Mouse (Mus musculus): ENCODE results near the gene Mycbp2.

Gene Mycbp2

DNA sequence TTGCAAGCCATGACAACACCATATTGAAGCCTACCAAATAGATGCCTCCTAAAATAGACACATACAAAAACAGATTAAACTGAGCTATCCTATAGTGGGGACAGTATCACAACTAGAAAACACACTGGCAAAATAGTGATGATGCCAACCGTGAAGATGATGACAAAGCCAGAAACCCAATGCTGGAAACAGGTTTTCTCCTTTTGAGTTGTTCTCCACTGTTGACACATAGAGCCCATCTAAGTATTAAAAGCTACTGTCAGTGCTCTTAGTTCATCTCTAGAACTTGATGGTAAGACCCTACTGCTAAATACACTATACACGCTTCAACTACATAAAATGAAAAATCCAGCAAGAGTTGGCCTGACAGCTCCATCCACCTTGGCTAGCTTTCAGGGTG, 86.2 kb downstream of the Mycbp2 start:
- no peak for DNase-seq (ENCODE audit: low spot score in 2 of 2)

DNA sequence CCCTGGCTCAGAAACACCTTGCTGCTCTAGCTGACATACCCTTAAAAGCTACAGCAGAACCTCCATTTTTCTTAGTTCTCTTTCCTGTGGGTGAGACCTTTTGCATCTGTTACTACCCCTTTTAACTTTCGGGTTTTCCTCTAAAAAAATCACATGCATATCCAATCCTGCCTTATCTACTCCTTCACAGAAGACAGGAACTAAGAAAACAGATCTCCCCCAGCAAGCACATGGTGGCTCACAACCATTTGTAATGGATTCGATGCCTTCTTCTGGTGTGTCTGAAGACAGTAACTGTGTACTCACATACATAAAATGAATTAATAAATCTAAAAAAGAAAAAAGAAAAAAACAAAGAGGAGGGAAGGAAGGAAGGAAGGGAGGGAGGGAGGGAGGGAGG, 87.9 kb downstream of the Mycbp2 start:
- DNase-seq (ENCODE audit: low spot score in 2 of 2) = no peak

DNA sequence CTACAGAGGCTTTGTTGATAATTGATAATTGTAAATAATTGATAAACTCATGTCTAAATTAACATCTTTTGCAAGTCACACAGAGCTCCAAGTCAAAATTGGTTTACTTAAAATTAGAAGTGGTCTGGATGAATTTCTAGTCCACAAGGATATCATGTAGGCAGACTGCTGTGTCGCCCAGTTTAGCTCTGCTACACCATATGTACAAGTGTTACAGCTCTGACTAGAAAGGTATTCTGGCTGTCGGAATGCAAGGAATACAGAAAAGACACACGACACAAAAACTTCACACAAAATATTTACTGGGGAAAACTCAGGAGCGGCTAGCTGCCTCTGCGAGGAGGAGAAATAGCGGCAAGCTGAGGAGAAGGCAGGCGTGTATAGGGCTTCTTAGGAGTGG, 89.7 kb downstream of the Mycbp2 start:
- no peak for DNase-seq (ENCODE audit: low spot score in 2 of 2)

DNA sequence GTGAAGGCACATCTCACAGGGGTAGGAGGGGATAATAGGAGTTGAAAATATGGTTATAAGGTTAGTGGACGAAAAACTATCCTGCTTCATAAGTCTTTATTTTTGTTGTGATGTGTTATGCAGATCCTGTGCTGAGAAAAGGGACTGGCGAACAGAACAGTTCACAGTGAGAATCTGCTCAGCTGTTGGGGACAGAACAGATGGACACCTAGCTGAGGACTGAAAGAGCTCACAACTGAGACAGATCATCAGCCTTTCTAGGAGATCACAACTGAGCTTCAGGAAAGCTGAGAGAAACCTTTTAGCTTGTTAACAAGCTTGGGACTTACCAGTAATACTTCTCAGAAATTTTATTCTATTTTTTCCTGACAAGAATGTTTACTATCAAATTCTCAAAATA, 92.3 kb downstream of the Mycbp2 start:
- no peak for DNase-seq (ENCODE audit: low spot score in 2 of 2)

DNA sequence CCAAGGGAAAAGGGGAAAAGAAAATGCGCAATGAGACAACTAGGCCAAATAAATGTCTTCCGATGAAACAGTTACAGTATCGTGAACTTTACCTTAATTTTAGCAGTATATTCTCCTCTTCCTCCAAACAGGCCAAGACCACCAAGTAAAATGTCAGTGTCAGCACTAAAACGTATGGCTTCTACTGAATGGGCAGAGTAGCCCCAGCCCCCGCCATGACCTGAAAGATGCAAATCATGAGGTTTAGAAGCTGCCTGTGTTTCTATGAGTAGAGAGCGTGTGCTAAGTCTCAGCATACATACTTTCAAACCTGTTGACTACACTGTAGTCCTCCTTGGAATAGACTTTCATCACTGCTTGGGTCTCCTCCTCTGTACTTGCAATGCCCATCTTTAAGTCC, 104.6 kb downstream of the Mycbp2 start:
- no peak for DNase-seq (ENCODE audit: low spot score in 2 of 2)

DNA sequence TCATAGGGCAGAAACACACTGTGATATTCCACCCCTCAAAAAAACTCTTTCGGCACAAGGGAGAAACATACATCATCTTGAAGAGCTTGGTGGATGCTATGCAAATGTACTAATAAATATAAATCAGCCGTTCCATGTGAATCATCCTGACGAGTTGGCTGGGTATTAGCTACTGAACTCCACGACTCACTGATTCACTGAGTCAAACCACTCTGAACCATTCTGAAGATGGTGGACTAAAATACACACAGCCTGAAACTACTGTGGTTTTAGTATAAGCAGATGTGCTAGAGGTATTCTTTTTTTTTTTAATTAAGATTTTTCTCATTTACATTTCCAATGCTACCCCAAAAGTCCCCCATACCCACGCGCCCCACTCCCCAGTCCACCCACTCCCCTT, 111.8 kb downstream of the Mycbp2 start:
- no peak for DNase-seq (ENCODE audit: low spot score in 2 of 2)

DNA sequence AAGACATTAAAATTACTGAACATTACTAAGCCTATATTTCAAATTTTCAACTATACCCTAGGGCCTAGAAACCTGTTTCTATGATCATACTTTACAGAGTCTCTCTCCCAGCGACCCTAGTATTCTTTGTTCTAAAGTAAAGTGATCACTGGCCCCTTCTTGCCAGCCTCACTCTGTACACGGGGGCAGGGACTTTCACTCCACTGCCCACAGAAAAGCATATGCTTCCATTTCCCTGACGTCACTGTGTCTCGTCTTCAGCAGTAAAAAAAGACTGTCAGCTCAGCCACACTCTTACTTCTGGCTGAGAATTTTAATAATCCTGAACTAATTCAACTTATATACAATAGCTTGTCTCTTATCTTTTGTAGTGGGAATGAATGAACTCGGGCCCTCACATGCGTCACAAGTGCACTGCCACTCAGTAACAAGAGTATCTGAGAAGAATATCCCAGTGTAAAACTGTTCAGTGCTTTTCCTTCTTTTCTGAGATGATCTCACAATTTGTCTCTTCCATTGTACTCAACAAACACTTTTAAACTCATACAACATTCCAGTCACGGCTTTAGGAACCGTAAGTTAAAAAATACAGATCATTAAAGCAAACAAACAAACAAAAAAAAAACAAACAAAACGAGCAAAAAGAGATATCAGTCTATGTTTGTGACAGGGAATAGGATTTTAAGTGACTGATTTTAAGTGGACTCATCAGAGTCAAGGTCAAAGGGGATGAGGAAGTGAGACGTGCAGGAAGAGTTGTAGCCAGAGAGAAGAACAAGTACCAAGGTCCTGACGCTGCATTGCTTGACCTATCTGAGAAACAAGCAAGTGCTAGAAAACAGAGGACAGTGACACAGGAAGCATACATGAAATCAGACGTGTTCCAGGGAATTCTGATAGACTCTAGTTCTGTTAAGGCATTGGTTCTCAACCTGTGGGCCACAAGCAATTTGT, 112.7 kb downstream of the Mycbp2 start:
- no peak for DNase-seq (ENCODE audit: low spot score in 2 of 2)

DNA sequence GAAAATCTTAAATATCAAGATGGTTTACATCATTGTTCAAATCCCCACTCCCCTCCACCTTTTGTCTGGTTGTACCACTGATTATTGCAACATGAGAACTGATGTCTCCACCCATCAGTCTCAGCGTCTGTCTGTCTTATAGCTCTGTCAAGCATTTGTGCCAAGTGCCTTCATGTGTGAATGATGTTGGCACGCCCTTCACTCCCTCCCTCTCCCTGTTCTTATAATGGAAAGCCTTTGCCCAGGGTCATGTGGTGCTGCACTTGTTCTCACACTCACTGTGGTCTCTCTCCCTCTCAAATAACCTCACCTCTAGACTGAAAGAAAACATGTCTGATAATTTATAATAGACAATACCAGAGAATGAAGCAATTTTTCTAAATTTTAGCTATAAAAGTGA, 124.3 kb downstream of the Mycbp2 start:
- DNase-seq (ENCODE audit: low spot score in 2 of 2) = no peak

DNA sequence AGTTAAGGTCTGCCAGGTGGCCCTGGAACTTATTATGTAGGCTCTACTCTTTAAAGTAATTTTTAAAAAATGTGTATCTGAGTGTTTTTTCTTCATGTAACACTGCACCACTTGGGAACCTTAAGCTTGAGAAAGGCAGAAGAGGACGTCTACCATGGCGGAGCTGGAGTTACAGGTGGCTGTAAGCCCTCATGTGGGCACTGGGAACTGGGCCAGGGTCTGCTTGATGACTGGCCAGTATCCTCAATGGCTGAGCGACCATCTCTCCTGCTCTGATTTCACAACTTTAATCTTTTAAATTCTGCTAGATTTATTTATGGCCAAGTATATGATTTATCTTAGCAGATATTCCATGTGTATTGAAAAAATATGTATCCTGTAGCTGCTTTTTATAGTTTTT, 124.9 kb downstream of the Mycbp2 start:
- DNase-seq (ENCODE audit: low spot score in 2 of 2) = no peak

DNA sequence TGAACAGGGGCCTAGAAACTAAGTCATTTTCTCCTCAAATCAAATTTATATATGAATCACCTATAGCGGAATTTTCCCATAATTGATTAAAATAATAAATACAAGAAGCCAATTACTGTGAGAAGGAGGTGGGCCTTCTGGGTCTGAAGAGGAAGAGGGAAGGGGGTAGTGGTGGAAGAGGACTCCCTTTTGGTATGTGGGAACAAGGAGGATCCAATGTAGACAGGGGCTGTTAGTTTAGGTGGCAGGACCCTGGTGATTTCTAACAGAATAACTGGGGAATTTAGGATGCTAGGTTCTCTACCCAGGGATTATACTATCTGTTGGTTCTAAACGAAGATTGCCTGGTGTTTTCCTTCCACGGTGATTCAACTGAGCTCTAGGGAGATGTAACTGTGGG, 130.3 kb downstream of the Mycbp2 start:
- no peak for DNase-seq (ENCODE audit: low spot score in 2 of 2)

DNA sequence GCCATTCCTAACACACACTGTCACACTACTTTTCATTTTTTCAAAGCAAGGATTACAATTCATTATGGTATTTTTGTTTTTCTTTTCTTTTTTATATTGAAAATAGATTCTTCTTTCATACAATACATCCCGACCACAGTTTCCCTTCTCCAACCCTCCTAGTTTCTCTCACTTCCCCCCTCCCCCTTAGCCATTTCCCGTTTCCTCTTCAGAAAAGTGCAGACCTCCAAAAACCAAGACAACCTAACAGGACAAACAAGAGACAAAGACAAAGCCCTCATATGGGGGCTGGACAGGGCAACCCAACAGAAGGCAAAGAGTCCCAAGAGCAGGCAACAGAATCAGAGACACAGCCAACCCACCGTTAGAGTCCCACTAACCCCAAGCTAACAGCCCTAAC, 160.0 kb downstream of the Mycbp2 start:
- DNase-seq (ENCODE audit: low spot score in 2 of 2) = no peak

DNA sequence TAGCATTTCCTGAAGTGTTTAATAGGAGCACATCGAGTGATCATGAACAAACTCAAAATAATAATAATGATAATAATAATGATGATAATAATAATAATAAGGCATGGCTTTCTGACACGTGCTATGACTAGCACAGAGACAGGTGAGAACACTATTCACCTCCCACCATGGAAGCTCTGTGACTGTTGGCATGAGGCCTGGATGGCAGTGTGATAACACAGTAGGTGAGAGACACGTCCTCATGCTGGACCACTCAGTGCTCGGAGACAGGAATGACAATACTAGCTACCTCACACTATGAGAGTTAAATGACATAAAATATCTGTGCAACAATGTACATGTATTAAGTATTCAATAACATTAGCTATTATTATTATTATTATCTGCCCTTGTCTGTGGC, 160.5 kb downstream of the Mycbp2 start:
- no peak for DNase-seq (ENCODE audit: low spot score in 2 of 2)

DNA sequence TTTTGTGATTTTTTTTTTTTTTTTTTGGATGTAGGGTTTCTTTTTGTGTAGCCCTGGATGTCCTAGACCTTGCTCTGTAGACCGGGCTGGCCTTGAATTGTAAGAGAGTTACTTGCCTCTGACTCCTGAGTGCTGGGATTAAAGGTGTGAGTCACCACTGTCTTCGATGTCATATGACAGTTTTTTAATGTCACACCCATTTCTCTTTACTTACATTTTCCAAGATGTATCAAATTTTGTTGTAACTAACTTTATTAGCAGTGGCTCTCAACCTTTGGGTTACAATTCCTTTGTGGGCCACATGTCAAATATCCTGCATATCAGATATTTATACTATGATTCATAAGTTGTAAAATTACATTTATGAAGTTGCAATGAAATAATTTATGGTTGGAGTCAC, 166.5 kb downstream of the Mycbp2 start:
- DNase-seq (ENCODE audit: low spot score in 2 of 2) = no peak

DNA sequence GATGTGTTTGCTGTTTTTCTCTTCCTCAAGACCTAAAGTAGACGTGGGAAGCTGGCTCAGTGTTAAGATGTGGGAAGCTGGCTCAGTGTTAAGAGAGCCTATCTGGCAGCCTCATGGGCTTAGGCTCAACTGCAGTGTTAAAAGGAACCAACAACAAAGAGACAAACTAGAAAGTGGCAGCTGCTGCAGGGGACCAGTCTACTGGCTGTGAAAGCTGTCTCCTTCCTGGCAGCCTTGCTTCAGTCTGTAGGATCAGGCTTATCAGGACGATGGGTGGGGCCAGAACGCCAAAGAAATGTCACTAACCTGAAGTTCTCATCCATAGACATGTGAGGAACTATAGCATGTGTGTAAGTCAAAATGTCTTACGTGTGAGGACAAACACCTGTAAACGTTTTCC, 183.7 kb downstream of the Mycbp2 start:
- no peak for DNase-seq (ENCODE audit: low spot score in 2 of 2)

DNA sequence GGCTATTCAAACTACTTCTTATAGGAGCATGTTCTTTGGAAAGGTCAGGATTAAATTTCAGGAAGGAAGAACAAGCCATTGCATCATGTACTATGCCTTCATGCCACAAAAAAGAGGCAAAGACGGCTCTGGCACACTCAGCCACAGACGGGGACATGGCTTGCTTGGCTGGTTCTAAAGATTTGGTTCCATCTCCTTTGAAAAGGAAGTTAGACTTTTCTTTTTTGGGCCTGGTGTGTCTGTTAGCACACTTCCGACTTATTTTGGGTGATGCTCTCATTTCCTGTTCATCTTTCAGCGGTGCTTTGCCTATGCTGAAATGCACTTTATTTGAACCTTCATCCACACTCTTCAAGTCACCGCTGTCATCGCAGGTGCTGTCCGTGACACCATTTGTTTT, 190.9 kb downstream of the Mycbp2 start:
- no peak for DNase-seq (ENCODE audit: low spot score in 2 of 2)

DNA sequence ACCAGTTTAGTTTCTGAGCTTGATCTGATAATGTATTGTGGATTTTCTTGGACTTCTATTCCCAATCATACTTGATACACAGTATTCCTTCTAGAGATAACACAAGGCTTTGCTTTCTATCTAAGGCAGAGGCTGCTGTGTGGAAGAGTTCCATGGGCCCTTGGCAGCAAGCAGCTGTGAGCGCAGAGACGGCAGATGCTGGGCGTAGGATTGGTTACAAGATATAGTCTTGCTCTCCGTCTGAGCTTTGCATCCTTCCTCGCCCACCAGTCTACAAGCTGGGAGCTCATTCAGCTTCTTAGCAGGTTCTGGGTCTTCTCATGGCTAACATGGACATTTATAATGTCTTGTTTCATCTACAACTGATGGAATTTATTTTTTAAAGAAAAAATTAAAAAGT, 196.5 kb downstream of the Mycbp2 start:
- DNase-seq (ENCODE audit: low spot score in 2 of 2) = no peak

DNA sequence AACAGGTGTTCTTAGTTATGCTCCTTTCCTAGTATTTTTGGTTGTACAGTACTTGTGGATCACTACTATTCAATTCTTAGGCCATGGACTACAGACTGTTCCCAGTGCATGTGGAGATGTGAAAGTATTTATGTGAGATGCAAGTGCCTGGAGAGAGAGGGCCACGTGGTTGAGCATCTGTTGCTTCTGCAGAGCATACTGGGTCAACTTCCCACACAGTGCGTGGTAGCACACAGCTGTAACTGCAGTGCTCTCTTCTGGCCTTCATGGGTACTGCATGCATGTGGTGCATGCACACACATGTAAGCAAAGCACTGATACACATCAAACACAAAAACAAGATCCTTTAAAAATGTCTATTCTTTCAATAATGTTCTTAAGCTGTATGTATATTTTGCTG, 214.6 kb downstream of the Mycbp2 start:
- DNase-seq (ENCODE audit: low spot score in 2 of 2) = no peak

DNA sequence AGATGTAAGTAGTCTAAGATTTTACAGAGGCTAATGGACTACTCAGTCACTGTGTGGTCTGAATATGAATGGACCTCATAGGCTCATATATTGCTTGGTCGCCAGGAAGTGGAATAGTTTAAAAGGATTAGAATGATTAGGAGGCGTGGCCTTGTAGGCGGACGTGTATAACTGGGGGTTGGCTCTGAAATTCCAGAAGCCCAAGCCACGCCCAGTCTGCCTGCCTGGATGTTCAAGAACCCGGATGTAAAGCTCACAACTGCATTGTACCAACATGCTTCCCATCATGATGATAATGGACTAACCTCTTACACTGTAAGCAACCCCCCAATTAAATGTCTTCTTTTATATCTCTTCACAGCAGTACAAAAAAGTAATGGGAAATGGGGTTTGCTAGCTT, 220.9 kb downstream of the Mycbp2 start:
- no peak for DNase-seq (ENCODE audit: low spot score in 2 of 2)

DNA sequence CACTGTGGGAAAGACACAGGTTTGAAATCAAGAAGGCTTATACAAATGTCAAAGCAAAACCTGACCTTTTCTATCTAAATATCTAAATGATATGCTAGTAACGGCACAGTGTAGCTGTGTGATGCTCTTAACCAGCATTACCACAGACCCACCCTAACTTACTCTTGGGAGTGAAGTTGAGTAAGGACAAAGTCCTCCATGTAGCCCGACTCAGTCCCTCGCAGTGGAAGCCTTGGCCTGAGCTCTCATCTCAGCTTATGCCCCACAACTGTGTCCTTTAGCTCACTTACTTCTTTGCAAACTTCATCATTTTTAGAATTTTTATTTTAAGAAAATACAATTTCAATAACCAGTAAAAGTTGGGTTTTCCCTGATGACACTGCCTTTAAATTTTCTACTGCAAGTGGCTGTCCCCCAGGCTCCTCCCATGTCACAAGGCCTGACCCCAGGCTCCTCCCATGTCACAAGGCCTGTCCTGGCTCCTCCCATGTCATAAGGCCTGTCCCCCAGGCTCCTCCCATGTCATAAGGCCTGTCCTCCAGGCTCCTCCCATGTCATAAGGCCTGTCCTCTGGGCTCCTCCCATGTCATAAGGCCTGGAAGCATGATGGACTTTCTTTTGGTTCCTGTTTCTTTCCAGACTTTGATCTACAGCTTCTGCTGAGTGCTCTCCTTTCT, 231.5 kb downstream of the Mycbp2 start:
- DNase-seq (ENCODE audit: low spot score in 2 of 2) = no peak

DNA sequence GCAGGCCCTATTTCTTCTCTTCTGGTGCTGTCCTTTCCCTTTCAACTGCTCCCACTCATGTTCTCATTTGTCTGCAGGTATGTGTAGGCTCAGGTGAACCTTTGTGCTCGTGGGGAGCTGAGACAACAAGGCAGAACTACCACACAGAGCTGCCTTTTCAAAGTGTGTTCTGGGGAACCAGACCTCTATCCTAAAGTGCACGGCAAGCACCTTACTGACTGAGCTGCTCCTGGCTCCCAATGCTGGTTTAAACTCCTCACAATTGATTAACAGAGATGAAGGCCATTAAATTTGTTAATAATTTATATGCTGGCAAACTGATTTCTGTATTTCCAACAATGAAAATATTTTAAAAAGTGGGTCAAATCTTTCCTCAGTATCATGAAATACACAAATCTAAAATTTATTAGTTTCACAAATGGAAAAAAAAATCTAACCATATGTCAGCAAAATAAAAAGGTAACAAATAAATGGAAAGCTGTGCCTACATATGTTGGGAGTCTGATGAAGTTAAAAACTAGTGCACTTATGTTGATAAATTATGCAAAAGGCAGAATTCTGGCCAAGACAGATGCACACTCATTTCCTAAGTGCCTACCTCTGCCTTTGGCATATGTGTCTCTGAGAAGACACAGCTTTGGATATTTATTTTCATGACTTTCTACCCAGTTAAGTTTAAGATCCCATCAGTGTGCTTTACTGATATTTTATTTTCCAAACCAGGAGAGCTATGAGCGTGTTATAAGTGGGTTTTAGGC, 233.8 kb downstream of the Mycbp2 start:
- DNase-seq (ENCODE audit: low spot score in 2 of 2) = no peak

DNA sequence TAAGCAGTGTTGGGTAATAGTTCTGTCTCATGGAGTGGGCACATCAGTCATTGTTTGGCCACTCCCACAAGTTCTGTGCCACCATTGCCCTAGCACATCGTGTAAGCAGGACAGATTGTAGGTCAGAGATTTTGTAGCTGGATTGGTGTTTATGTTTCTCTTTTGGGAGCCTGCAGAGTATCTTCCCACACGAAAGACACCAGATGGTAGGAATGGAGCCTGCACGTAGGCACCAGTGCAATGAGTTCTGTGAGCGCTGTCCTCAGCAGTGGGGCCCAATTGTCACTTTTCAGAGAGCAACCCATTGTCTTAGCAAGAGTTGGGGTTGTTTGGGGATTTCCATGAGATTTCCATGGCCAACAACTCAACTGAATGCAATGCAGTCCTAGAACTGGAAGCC, 236.6 kb downstream of the Mycbp2 start:
- DNase-seq (ENCODE audit: low spot score in 2 of 2) = no peak

DNA sequence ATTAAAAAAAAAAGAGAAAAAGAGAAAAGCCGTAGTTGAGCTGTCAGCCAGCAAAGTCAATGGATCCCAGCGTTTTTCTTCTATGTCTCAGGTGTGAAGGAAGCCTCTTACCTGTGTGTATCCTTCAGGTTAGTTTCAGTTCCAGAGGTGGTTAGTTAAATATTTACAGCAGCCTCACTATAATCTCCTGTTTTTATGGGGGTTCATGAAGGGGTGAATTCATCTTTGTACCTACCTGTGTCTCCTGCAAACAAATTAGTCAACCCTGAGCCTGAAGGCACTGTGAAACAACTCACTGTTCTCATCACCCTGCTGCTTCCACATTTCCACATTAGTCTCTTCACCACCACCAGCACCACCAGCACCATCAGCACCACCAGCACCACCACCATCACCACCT, 240.3 kb downstream of the Mycbp2 start:
- no peak for DNase-seq (ENCODE audit: low spot score in 2 of 2)
